Mouse (Mus musculus): ENCODE results near the gene Rhoc.
A peak's percentile ranks its signal among the peaks of the same experiment; 100 is the strongest.
"Not testable (repeated sequence)": the region's sequence is repeated elsewhere in the genome, so short reads cannot be mapped to it uniquely, and the experiment has no call there.

Gene Rhoc

GRCm38 (mm10) chr3:104785284-104785683, 2.9 kb upstream of the Rhoc start:
- no peak for DNase-seq (ENCODE audit: low spot score)

- DNase-seq (ENCODE audit: low spot score), result peak; percentile 74
Measured at GRCm38 (mm10) chr3:104788561-104789311, 561 bp downstream of the Rhoc start.

- DNase-seq (ENCODE audit: low spot score), result no peak
Measured at GRCm38 (mm10) chr3:104789312-104789605, 1.1 kb downstream of the Rhoc start.

GRCm38 (mm10) chr3:104789822-104790221, 1.6 kb downstream of the Rhoc start:
- peak; percentile 37 for DNase-seq (ENCODE audit: low spot score)

- peak; percentile 48 for DNase-seq (ENCODE audit: low spot score)
Measured at GRCm38 (mm10) chr3:104790401-104790937, 2.3 kb downstream of the Rhoc start.

GRCm38 (mm10) chr3:104791017-104791416, 2.8 kb downstream of the Rhoc start:
- no peak for DNase-seq (ENCODE audit: low spot score)

- DNase-seq (ENCODE audit: low spot score), result no peak
Measured at GRCm38 (mm10) chr3:104791671-104792070, 3.5 kb downstream of the Rhoc start.

GRCm38 (mm10) chr3:104792360-104793270, 4.4 kb downstream of the Rhoc start:
- DNase-seq (ENCODE audit: low spot score), result no peak

- peak; percentile 89 for DNase-seq (ENCODE audit: low spot score)
Measured at GRCm38 (mm10) chr3:104793871-104794828, 6.0 kb downstream of the Rhoc start.

GRCm38 (mm10) chr3:104794953-104795470, 6.8 kb downstream of the Rhoc start:
- DNase-seq (ENCODE audit: low spot score), result no peak

GRCm38 (mm10) chr3:104795661-104796340, 7.6 kb downstream of the Rhoc start:
- DNase-seq (ENCODE audit: low spot score), result no peak

GRCm38 (mm10) chr3:104796430-104797082, 8.4 kb downstream of the Rhoc start:
- no peak for DNase-seq (ENCODE audit: low spot score)

GRCm38 (mm10) chr3:104800681-104801080, 12.5 kb downstream of the Rhoc start:
- no peak for DNase-seq (ENCODE audit: low spot score)

GRCm38 (mm10) chr3:104801481-104801880, 13.3 kb downstream of the Rhoc start:
- no peak for DNase-seq (ENCODE audit: low spot score)

- DNase-seq (ENCODE audit: low spot score), result no peak
Measured at GRCm38 (mm10) chr3:104804312-104804711, 16.1 kb downstream of the Rhoc start.

GRCm38 (mm10) chr3:104805539-104805938, 17.4 kb downstream of the Rhoc start:
- no peak for DNase-seq (ENCODE audit: low spot score)

GRCm38 (mm10) chr3:104811752-104812151, 23.6 kb downstream of the Rhoc start:
- DNase-seq (ENCODE audit: low spot score), result no peak

GRCm38 (mm10) chr3:104812254-104812653, 24.1 kb downstream of the Rhoc start:
- no peak for DNase-seq (ENCODE audit: low spot score)

- not testable (repeated sequence) for DNase-seq (ENCODE audit: low spot score)
Measured at GRCm38 (mm10) chr3:104813227-104813626, 25.1 kb downstream of the Rhoc start.

GRCm38 (mm10) chr3:104814746-104815145, 26.6 kb downstream of the Rhoc start:
- DNase-seq (ENCODE audit: low spot score), result no peak
